Mouse (Mus musculus) stomach, embryonic 14.5 days (tissue): Measurements from ENCODE around the gene Mtln. TPM values are rescaled to one million over a fixed set of nuclear protein-coding genes. Genes with fewer than 3 reads are reported as not detected.

ENCODE experiments used
- ATAC-seq: fragments of 200-750 bp; cut with Nextera tagmentation; 2 replicates; pipeline ENCODE4 v1.8.0; 2017; ENCODE audit warnings: low read depth, moderate TSS enrichment; ENCODE audit not compliant: insufficient number of reproducible peaks, insufficient read depth, low FRiP score
- H3K27ac ChIP-seq: fragments of 300-500 bp; sonication (generic); 2 replicates; pipeline ENCODE4 v1.5.1; 2014; ENCODE audit warnings: mild to moderate bottlenecking, low read length, moderate library complexity, mixed read lengths
- H3K27me3 ChIP-seq: fragments of 300-500 bp; sonication (generic); 2 replicates; pipeline ENCODE4 v1.6.1; 2014; ENCODE audit warnings: low read length, control low read depth, mixed read lengths; ENCODE audit not compliant: control insufficient read depth, insufficient read depth
- H3K36me3 ChIP-seq: fragments of 300-500 bp; sonication (generic); 2 replicates; pipeline ENCODE4 v1.6.1; 2014; ENCODE audit warnings: mild to moderate bottlenecking, control low read depth, low read length, moderate library complexity, mixed read lengths; ENCODE audit not compliant: control insufficient read depth, insufficient read depth
- H3K4me1 ChIP-seq: fragments of 300-500 bp; sonication (generic); 2 replicates; pipeline ENCODE4 v1.6.1; 2014; ENCODE audit warnings: low read length, control low read depth, mixed read lengths; ENCODE audit not compliant: control insufficient read depth, insufficient read depth
- H3K4me2 ChIP-seq: fragments of 300-500 bp; sonication (generic); replicated peaks from 2 replicates; pipeline ENCODE4 v1.6.1; 2014; ENCODE audit warnings: low read depth, low read length, control low read depth
- H3K4me3 ChIP-seq: fragments of 300-500 bp; sonication (generic); 2 replicates; pipeline ENCODE4 v1.5.1; 2014; ENCODE audit warnings: low read depth, low read length, control low read depth
- H3K9ac ChIP-seq: fragments of 300-500 bp; sonication (generic); replicated peaks from 2 replicates; pipeline ENCODE4 v1.6.1; 2014; ENCODE audit warnings: low read depth, mild to moderate bottlenecking, control low read depth, low read length, moderate library complexity, mixed read lengths
- H3K9me3 ChIP-seq: fragments of 300-500 bp; sonication (generic); 2 replicates; pipeline ENCODE4 v1.6.1; 2016; ENCODE audit warnings: low read depth, low read length, control low read depth; ENCODE audit not compliant: control insufficient read depth
- WGBS: fragments of 180-500 bp; shearing (Covaris S2); extraction: QIAGEN DNeasy Blood & Tissue Kit; methylation state at CpG from one replicate; pipeline ENCODE4 v1.1.7; 2014; 5-methylcytosine and 5-hydroxymethylcytosine counted together
- polyA plus RNA-seq: library from polyadenylated mRNA; unstranded; fragments of >200 nt; fragmentation: Nextera tagmentation; extraction: Ambion mirVana; gene quantifications from 2 replicates; pipeline ENCODE4 v1.2.1, GENCODE M21; 2014

The Mtln gene
- polyA plus RNA-seq: 37.1 and 37.2 TPM in 2 replicates

DNA sequence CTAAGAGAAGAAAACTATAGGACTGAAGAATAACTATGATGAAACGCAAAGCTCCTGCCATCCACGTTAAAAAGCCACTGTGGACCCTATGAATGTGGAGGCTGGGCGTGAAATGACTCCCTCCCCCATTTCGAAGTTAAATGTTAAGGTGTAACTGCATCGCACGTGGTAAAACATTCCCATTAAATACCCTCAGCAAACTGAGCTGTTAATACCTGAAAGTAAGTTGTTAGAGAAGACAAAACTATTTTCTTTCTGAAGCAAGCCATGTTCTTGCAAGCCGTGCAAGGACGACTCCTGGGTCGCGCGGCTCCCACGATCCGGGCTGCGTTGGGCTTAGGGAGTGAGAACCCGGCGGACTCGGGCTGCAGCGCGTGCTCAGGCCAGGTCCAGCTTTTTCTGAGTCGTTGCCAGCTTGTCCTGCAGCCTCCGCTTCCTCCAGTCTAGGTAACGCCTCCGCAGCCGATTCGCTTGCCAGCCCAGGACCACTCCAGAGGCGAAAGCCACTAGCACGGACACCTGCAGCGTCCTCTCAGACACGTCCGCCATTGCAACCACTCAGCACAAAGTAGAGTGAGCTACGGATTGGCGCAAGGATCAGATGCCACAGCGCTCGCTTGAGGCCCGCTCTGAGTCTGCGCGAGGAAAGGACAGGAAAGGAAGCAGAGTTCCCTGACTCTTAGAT is at the start of gene Mtln:
Gene Mtln (minus strand): TSS at position 570 of the 685 bp plus-strand sequence.
- Histone ChIP-seq H3K27me3 (no peaks in the 10 kb centered on the region), H3K36me3 (no peaks in the 10 kb centered on the region), H3K4me1 (peaks cover 14% of the 10 kb centered on the region; the same call in 1 of the 2 replicates), H3K4me3 (peak within 1 kb of the TSS; percentile 64), H3K9ac (peak within 1 kb of the TSS; percentile 60), H3K4me2 (peak within 1 kb of the TSS; percentile 53), H3K9me3 (no peaks in the 10 kb centered on the region), H3K27ac (peak within 1 kb of the TSS; percentile 70)
- peak; percentile 95 for ATAC-seq
- 2% methylated on average over 37 of the region's 37 CpGs for WGBS

DNA sequence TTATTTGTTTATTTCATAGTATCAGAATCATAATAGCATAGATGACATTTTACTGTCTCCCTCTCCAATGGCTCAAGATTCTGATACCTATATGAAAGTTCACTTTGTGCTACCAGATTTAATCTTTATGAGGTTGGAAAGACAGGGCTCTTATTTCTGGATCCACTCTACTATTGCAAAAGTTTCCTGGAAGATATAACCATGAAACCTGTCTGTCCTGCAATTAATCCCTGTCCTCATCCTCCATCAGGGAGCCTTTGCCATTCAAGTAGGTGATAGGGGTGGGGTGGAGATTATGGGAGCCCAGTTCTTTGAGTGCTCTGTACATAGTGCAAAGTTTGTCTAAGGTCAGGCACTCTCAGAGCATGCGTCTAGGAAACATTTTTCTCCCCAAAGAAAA is 49.1 kb upstream of the Mtln start:
- no peak overlapping the region for H3K9ac ChIP-seq
- H3K9me3 ChIP-seq: no peaks in the 10 kb centered on the region
- 0 out of 2 replicates have a peak, but pooled peaks cover 3% of the 10 kb centered on the region for H3K27me3 ChIP-seq
- H3K4me1 ChIP-seq: no peaks in the 10 kb centered on the region
- 65% methylated on average over 1 of the region's 1 CpGs for WGBS
- no peak overlapping the region for H3K4me3 ChIP-seq
- H3K27ac ChIP-seq: no peak overlapping the region
- H3K4me2 ChIP-seq: no peak overlapping the region
- no peaks in the 10 kb centered on the region for H3K36me3 ChIP-seq
- ATAC-seq: no peak

DNA sequence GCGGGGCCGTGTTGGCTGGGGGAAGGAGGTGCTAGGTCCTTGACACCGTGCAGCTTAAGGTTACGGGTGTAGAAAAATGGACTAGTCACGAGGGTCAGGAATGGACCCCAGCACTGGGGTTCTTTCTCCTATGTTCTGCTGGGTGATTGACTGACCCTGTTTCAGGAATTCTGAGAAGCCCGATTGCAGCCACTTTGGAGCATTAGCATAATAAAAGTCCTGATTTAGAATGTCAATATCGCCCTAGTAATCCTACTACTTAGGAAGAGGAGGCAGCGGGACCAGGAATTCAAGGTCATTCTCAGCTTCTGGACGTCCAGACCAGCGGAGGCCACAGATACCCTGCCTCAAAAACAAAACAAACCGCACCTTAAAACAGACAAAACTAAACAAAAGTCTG is 47.1 kb upstream of the Mtln start:
- no peak overlapping the region for H3K9ac ChIP-seq
- ATAC-seq: no peak
- 0 out of 2 replicates have a peak, but pooled peaks cover 3% of the 10 kb centered on the region for H3K27me3 ChIP-seq
- no peaks in the 10 kb centered on the region for H3K36me3 ChIP-seq
- 19% methylated on average over 11 of the region's 11 CpGs for WGBS
- H3K4me2 ChIP-seq: no peak overlapping the region
- no peaks in the 10 kb centered on the region for H3K4me1 ChIP-seq
- H3K4me3 ChIP-seq: no peak overlapping the region
- H3K9me3 ChIP-seq: no peaks in the 10 kb centered on the region
- H3K27ac ChIP-seq: no peak overlapping the region

DNA sequence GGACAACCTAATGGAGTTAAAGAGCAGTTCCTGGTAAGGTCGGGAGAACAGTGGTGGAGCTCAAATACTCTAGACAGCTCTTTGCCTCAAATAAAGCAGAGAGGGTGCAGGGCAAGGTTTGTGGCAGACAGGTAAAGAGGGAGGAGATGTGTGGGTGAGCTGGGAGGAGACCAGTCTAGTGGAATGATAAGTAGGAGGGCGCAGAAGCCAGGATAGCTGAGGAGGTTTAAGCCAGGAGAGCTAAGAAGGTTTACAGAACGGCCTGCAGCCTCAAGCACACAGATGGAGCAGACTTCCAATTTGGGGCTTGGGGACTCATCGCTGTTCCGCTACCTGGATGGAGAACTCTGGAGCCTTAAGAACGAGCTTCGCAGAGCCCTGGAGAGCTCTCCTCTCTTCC is 46.3 kb upstream of the Mtln start, which contains the start of gene Acoxl:
Gene Acoxl (plus strand): TSS at position 301 of the 400 bp plus-strand sequence.
- 0 out of 2 replicates have a peak, but pooled peaks cover 3% of the 10 kb centered on the region for H3K27me3 ChIP-seq
- 63% methylated on average over 7 of the region's 7 CpGs for WGBS
- no peaks in the 10 kb centered on the region for H3K36me3 ChIP-seq
- ATAC-seq: no peak
- H3K9ac ChIP-seq: no peak within 1 kb of the TSS
- no peaks in the 10 kb centered on the region for H3K9me3 ChIP-seq
- H3K27ac ChIP-seq: no peak within 1 kb of the TSS
- no peak within 1 kb of the TSS for H3K4me3 ChIP-seq
- no peaks in the 10 kb centered on the region for H3K4me1 ChIP-seq
- H3K4me2 ChIP-seq: no peak within 1 kb of the TSS

DNA sequence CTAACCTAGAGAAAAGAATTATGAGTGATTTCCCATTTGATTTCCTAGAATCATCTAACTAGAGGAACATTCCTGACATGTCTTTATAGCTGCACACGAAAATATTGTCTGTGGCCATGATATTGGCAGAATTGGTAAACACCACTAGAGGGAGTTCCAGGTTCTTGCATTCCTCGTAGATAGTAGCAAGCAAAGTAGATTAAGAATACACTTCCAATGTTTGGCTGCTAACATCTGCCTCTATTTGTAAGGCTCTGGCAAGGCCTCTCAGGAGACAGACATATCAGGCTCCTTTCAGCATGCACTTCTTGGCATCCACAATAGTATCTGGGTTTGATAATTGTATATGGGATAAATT is 40.5 kb upstream of the Mtln start:
- Histone ChIP-seq H3K27ac (no peak overlapping the region), H3K4me3 (no peak overlapping the region), H3K9ac (no peak overlapping the region), H3K4me1 (0 out of 2 replicates have a peak, but pooled peaks cover 5% of the 10 kb centered on the region), H3K9me3 (no peaks in the 10 kb centered on the region), H3K36me3 (no peaks in the 10 kb centered on the region), H3K4me2 (no peak overlapping the region), H3K27me3 (no peaks in the 10 kb centered on the region)
- WGBS: 16% methylated on average over 2 of the region's 2 CpGs
- no peak for ATAC-seq

DNA sequence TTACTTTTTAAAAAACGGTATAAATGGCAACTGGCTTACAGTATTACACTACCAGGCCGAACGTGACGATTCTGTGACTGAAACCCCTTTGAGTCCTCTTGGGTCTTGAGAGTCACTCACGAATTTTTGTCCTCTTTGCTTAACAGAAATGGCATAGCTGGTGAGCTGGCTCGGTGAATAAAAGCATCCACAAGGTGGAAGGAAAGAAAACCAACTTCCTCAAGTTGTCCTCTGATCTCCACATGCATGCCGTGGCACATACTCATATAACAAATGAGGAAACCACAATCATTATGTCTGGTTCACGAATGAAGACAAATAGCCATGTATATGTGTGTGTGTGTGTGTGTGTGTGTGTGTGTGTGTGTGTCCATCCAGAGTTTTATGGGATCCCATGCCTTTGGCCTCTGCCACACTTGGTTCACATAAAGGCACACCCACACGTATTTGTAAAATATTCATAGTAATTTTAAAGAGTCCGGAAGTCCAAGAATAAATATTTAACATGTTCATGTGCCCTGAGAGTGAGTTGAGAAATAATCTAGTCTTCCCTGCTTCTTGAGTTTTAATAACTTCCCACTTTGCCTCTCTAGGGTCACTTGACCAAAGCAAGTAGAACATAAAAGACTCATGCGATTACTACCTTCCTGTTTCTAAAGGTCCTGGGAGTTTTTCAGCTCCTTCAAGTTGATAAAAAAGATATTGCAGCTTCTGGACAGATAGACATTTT is 40.0 kb upstream of the Mtln start:
- Histone ChIP-seq H3K9me3 (no peaks in the 10 kb centered on the region), H3K9ac (no peak overlapping the region), H3K36me3 (peaks cover under 1% of the 10 kb centered on the region; the same call in 1 of the 2 replicates), H3K27ac (no peak overlapping the region), H3K4me1 (0 out of 2 replicates have a peak, but pooled peaks cover 5% of the 10 kb centered on the region), H3K27me3 (no peaks in the 10 kb centered on the region), H3K4me2 (peak overlapping the region; percentile 43), H3K4me3 (peak overlapping the region; percentile 73)
- no peak for ATAC-seq
- 34% methylated on average over 11 of the region's 11 CpGs for WGBS

DNA sequence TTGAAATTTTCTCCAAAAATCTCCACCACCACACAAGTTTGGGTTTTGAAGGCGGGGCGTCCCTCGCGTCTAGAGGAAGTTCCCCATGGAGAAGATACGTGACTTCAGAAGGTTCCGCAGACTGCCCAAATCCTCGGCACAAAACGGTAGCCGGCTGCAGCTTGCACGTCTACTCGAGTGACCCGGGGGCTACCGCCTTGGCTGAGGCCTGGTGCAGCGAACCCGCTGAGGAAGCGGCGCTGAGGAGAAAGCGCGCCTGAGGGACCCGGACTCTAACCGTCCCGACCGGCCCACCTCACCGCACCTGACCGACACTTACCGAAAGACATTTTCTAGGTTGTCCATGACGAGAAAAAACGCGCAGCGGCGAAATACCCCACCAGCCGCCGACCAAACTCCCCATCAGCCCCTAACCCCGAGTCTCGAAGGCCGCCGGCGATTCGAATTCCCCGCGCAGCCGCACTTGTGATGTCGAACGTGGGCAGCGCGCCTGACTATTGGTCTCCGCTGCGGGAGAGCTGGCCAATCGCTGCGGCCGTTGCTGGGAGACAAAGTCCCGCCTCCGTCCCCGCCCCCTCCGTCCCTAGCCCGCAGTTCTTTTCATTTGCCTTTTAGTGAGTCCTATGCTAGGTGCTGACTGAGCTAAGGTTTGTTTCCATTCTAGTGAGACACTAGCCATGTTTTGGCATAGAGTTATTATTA is 39.3 kb upstream of the Mtln start, which contains the start of gene Bub1:
Gene Bub1 (minus strand): TSS at position 465 of the 702 bp plus-strand sequence.
- Histone ChIP-seq H3K4me1 (0 out of 2 replicates have a peak, but pooled peaks cover 5% of the 10 kb centered on the region), H3K9me3 (no peaks in the 10 kb centered on the region), H3K27me3 (no peaks in the 10 kb centered on the region), H3K9ac (peak within 1 kb of the TSS; percentile 53), H3K4me2 (peak within 1 kb of the TSS; percentile 70), H3K4me3 (peak within 1 kb of the TSS; percentile 73), H3K27ac (no peak within 1 kb of the TSS), H3K36me3 (peaks cover 6% of the 10 kb centered on the region; the same call in 1 of the 2 replicates)
- peak; percentile 96 for ATAC-seq
- under 1% methylated on average over 56 of the region's 56 CpGs for WGBS

DNA sequence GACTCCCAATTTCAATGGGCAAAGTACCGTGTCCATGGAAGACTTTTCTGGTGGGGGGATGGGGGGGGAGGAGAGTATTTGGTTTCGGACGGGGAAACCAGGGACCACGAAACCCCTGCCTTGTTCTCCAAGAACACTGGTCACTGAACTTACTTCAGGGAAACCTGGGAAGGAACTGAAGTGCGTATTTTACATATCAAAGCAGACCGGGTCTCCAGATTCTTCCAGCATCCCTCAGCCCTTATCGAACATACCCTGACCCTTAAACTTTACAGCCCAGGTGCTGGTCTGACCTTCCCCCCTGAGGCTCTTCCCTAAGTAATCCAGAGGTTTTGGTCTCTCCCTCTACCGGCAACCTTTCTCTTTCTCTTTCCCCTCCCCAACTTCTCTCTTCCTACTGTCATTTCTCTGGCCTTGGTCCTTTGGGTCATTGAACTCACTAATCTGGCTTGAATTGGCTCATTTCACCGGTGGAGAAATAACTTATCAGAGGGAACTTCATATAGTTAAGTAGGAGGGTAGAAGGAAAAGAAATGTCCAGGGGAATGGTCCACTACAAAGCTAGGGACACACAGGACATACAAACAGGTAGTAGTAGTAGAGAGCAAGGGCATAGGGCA is 2.5 kb downstream of the Mtln start:
- Histone ChIP-seq H3K27ac (no peak overlapping the region), H3K4me1 (peaks cover 14% of the 10 kb centered on the region; the same call in 1 of the 2 replicates), H3K4me2 (peak overlapping the region; percentile 61), H3K4me3 (peak overlapping the region; percentile 44), H3K36me3 (no peaks in the 10 kb centered on the region), H3K9me3 (no peaks in the 10 kb centered on the region), H3K27me3 (no peaks in the 10 kb centered on the region), H3K9ac (no peak overlapping the region)
- ATAC-seq: no peak
- WGBS: 24% methylated on average over 9 of the region's 9 CpGs
